Mouse (Mus musculus) c-Kit-positive CD71-positive TER-119-positive erythroid progenitor cells, embryonic 14.5 days (primary cell): Measurements from ENCODE around the gene Agr2.

ENCODE experiments used
- DNase-seq: peaks from one replicate; pipeline ENCODE4 v3.0.0-alpha.2; 2013; ENCODE audit warnings: low spot score

Agr2 gene

DNA sequence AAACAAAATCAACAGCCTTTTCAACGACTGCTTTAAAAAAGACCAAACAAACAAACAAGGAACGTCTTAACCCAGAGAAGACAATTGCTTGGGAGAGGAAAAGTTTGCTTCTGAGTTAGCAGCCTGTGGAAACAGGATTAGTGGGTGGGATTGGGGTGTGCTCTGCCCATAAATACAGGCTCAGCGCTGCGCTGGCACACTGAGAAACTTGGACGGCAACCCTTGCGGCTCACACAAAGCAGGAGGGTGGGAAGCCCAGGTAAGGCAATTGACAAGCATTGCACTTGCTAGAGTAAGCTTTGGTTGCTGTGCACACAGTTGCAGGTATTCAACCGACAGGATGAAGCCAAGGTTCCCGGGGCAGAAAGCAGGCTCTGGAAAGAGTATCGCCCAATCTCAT lies at the start of gene Agr2:
Agr2 (plus strand) TSS at position 197 of the 400 bp plus-strand sequence.
- DNase-seq: no peak

DNA sequence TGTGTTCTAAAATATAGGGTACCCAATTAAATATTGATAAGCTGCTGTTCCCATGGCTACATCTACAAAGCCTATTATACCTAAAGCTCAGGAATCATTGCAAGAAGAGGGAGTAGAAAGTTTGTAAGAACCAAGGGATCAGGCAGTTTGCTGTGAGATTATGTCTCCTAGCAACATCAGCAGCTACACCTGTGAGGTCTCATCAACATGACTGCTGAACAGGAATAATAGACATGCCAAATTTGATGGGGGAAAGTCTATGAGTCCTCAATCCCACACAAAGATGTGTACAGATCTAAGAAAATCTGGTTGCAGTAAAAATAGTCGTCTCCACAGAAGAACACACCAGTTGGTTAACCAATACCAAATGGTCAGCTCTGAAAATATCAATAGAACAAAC lies 41.0 kb upstream of the Agr2 start:
- no peak for DNase-seq

DNA sequence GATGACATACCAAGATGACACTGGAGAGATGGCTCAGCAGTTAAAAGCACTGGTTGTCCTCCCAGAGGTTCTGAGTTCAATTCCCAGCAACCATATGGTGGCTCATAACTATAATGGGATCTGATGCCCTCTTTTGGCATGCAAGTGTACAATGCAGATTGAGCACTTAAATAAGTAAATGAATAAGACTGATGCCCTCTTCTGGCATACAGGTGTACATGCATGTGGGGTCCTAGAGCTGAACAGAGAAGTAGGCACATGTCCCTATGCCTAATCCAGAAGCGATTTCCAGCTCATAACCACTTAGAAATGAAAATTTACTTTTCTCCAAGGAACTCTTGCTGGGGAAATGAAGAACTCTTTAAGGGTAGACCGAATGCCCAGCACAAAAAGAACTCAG lies 35.5 kb upstream of the Agr2 start:
- DNase-seq: no peak

DNA sequence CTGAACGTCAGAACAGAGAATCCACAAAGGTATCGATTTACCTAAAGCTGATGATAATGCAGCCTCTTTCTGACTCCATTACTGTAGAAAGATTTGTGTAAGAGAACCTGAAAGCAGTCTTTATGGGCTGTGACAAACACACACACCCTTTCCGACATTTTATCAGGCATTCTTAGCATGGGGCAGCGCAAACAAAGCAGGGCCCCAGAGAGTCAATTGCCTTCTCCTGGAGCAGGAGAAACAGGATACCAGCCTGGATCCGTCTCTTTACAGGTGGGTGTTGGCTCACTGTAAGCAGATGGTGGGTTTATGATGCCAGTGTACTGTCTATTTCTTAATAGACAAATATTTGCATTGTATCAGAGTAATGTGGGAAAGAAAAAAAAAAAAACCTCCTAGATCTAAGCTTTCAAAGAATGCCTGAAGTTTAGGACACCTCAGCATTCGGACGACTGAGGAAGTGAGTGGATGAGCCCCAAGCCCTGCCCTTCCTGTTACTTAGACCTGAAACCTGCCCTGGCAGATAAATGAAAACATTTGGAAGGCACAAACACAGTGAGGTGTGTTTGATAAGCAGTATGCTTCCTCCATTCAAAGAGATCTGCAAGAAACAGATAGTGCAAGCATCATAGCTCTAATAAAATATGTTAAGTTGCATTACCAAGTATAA lies 26.5 kb upstream of the Agr2 start:
- peak; percentile 27 for DNase-seq

DNA sequence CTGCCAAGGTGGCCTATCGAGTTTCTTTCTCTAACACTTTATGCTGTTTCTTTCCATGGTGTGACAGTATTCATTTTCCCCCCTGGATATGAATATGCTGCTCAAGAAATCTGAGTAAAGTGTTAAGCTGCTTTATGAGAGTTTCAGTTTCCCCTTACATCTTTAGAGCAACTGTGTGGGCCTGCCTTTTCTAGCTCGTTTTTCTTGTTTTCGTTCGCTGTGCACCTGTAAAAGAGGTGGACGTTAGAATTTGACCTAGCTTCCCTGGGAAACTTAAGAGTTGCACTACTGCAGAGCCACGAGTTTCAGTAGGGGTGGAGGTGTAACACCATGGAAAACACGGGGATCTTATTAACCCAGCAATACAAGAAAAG lies 26.0 kb upstream of the Agr2 start:
- DNase-seq: no peak

DNA sequence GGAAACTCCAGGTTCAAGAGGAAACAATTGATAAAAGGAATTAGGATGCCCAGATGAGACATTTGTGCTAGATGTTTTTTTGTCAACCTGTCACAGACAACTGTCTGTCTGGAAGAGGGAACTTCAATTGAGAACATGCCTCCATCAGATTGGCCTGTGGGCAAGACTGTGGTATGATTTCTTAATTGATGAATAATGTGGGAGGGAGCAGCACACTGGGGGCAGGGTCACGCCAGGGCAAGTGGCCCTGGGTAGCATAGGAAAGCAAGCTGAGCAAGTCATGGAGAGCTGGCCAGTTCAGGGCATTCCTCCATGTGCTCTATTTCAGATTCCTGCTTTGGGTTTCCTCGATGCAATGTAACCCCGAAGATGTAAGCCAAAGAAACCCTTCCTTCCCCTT lies 16.8 kb upstream of the Agr2 start:
- DNase-seq: no peak

DNA sequence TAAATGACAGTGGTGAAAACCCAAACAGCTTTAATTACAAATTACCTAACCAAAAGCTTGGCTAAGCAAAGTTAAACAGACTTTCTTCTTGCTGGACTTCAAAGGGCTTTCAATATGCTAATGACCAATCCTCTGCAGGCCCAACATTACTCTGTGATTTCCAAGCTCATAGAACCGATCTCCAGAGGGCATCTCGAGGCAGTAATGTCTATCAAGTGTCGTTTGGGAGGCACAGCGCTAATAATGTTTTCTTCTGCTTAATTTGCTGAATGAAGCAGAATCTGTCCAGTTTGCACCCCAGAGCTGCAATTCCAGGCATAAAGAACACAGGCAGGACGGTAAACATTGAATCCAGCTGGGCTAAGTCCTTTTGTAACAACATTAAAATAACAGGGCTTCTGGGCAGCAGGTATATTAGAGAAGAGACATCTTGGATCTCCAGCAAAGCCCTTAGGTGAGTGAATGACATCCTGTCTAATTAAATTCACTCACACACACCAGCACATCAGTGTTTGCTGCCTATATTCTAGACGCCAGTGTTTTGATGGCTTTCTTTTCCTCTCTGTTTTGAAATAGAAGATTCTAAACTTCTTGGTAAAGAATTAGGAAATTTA lies 15.0 kb upstream of the Agr2 start:
- DNase-seq: no peak

DNA sequence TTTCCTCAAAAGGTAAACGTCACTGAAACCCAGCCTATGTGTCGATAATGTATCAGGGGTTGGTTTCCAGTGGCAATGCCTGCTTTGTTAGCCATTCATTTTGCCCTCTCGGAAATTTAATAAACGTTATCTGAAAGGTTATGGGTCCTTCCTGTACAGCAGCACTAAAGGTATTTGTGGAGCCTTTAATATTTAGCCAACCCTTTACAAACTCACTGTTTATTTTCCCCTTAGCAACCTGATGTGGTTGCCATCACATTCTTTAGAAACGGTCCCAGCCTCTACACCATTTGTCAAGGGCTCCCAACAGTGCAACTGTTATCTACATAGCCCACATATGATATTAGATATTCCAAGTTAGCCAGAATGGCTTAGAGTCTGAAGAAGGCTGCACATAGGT lies 13.1 kb upstream of the Agr2 start:
- DNase-seq: no peak

DNA sequence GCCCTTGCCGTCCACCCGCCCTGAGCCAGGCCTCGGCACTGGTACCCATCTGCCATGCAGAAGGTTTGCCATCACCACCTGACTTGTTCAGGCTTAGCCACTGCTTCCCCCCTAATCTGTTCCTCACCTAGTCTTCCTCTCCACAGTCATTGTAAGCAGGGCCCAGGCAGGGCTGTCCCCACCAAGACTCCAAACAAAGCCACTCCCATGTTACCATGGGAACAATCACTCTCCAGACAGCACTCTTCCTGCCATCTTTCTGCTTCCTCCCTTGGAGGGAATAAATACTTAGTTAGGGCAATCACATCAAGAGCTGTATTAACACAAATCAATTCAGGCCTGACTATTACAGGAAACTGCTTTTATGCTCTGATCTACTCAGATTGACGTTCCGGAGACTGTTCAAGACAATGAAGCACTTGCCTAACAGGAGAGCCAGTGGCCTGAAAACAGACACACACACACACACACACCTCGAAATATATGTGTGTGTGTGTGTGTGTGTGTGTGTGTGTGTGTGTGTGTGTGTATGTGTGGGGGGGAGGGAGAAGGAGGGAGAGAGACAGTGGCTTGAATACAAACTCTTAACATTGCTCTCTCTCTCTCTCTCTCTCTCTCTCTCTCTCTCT lies 10.9 kb upstream of the Agr2 start:
- DNase-seq: peak; percentile 48

DNA sequence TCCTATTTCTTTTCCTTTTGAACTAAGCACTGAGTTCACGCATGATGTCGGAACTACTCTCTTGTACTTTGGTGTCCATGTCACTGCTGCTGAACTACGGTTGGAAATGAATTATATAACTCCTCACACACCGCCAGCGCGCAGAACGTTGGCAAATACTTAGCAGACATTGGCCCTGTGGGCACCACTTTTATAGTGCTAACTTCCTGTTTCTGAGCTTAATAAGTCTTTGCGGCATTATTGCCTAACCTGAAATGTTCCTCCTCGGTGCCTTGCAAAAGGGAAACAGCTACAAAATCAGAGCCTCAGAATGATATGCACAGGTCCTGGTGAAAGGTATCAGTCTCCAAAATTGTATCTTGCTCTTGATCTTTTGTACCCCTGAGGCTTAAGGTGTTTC lies 9.2 kb upstream of the Agr2 start:
- DNase-seq: no peak

DNA sequence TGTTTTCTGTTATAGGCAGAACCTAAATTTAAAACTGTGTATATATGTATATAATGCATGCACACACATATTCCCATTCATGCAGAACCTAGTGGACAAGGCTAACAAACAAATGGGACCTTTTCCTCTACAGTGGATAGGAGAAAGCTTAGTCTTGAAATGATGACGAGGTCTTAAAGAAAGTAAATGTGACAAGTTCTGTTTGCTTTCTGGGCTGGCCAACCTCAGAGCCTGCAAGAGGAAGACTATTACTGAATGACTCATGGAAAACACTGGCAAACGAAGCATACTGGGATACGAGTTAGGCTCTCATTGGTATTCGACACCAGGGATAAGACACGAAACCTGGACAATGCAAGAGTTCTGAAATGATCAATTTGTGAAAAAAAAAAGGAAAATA lies 8.0 kb upstream of the Agr2 start:
- DNase-seq: no peak

DNA sequence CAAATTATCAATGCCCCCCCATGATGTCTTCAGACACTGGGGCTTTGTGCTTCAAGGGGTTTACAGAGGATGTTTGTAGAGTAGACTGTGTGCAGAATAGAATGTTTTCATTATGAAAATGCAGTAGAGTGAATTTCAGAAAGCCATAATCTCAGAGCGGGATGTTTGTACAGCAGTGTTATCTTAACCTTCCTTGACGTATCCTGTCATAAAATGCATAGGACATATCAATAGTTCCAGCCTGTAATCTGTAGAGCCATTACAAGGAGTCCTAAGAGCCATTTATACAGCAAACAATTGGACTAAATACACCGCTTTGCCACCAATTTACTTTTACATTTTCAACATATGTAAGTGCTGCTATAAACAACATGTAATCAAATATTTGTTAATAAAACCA lies 876 bp downstream of the Agr2 start:
- no peak for DNase-seq

DNA sequence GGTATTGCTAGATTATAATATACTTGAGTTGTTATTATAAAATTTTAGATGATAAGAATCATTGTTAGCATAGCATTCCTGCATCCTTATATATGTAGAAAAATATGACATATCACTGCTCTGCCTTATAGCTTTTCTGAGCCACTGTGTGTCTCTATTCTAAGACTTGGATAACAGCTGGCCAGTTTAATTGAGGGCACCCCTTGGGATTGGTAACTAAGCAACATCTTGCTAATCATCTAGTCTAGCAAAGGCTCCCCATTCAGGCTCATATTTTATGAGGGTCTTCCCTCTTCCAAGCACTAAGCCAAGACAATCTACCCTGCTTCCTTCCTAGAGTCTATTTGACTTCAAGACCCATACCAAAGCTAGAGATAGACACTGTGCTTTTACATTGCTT lies 1.4 kb downstream of the Agr2 start:
- no peak for DNase-seq

DNA sequence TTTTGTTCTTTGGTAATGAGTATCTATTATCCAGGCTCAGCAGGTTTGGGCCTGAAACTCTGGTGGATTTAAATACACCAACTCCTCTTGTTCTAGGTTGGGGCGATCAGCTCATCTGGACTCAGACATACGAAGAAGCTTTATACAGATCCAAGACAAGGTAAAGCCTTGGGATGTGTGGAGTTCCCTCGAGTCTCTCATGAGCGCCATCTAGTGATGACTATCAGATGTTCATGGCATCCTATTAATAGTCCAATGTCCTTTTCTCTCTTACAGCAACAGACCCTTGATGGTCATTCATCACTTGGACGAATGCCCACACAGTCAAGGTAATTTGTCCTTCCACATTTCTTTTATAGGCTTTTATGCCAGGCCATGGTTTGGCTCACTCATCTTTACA lies 3.1 kb downstream of the Agr2 start:
- DNase-seq: peak; percentile 31

DNA sequence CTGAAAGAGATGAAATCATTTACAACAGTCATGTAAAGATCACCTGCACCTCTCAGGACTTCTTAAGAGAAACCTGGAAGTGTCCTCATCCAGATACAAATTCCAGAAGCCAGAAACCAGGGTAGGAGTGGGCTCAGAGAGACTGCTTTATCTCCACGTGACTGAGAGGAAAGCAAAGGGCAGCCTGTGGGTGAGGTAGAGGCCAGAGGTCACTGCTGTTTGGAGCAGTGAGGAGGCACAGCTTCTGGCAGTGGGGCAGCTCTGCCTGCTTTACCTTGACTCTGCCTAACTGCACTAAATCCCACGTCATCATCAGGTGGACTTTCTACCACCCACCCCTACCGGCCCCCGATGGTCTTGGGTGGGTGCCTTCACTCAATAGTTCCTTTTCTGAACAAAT lies 12.0 kb downstream of the Agr2 start:
- no peak for DNase-seq

DNA sequence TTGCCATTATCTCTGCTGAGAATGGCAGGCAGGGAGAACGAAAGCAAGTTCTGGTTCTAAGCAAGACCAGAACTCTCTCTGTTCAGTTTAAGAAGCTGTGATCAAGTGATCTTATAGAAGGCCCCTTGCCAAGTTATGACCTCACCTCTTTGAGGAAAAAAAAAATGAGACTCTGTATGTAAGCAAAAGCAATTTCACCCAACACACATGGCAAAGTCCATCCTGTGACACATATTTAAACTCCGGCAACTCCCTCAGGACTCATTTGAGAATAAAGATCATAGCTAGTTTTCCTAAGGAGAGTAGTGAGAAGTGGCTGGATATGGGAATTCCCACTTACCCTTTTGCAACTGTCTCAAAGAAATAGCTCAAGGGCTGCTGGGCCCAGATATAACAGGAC lies 14.9 kb downstream of the Agr2 start:
- DNase-seq: no peak

DNA sequence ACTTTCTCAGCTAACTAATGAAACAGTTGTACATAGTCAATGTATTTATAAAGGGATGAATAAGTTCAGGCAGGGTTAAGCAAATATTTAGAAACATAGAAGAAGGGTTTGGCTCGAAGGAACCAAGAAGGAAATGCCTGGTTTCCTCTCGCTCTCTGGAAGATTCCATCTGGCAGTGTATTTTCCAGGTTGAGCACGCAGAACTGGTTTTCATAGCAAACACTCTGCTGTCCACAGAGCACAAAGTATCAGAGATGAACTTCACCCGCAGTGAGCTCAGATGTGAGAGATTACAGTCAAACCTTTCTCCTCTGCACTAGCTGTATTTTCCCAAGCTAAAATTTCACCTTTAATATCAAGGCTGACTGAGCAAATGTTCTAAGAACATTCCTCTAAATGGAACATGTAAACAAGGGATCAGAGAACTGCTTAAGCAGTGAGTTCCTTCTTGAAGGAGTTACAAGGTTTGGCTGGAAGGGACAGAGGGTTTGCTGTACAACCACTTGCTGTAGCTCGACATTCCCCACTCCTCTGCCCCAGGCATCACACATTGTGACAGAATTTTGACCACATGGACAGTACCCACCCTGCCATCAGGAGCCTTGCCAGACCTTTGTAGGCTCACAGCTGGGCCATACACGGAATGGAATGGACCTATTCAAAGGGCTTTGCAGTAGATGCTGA lies 15.8 kb downstream of the Agr2 start:
- DNase-seq: no peak

DNA sequence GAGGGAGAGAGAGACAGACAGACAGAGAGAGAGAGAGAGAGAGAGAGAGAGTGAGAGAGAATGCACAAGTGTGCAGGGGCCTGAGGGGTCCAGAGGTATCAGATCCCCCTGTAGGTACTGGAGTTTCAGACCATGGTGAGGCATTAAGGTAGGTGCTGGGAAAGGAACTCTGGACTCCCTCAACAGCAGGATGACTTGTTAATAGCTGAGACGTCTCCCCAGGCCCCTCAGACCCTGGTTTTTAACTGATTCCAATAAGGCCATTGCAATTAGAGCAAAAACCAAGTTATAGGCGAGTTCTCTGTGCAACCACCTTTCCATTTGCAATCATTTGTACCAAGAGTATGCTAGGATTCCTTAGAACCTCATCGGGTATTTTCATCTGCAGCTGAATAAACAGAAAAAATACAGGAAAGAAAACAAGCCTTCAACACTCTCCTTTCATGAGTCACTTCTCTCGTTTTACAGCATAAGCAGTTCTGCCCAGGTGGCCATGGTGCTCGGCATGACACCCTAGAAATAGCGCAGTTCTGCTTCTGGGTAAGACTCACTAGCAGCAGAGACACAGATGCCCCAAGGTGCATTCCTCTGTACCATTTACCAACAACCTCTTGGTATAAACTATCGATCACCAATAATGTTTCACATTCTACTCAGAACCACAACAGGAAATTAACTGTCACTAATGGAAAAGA lies 20.7 kb downstream of the Agr2 start:
- DNase-seq: no peak

DNA sequence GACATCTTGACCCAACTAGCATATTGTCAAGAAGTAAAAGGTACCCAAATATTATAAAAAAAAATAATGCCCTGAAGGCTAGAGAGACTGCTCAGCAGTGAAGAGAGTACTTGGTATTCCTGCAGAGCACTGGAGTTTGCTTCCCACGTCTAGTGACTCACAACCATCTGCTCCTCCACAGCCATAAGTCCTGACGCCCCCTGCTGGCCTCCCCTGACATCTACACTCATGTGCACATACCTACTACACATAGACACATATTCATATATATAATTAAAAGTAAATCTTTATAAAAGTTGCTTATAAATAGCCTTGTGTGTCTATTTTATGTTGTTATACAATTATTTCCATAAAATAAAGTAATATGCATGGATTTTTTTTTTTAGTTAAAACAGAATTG lies 25.1 kb downstream of the Agr2 start:
- no peak for DNase-seq

DNA sequence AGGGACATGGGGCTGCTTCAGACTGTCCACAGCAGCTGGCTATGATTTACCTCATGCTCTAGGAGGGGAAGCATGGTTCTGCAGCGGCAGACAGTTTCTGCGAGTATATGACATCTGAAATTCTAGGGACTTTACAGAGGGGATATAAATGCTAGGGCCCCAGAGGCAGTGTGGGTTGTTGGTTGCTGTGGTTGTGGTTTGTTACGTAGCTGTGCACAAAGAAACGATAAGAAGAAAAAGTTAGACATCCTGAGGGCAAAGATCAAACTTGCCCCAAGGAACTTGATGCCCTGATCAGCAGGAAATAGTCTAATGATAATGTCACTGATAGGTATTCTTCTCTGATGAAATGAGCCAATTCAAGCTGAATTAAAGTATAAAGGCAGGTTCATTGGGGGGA lies 26.9 kb downstream of the Agr2 start:
- no peak for DNase-seq

DNA sequence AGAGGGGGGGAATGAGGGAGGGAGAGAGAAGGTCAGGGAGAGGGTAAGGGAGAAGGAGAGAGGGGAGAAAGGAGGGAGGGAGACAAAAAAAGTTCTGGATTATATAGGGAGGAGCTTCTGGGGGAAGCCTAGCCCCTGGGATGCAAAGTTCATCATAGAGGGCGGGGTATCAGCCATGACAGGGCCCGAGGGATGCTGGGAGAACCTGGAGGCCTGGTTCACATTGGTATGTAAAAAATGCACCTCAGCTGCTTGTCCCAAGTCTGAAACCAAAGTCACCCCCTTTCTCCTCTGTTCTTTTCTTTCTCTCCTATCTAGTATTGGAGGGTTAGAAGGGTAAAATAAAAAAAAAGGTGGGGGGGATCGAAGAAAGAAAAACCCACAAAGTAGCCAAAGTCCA lies 27.4 kb downstream of the Agr2 start:
- DNase-seq: no peak

DNA sequence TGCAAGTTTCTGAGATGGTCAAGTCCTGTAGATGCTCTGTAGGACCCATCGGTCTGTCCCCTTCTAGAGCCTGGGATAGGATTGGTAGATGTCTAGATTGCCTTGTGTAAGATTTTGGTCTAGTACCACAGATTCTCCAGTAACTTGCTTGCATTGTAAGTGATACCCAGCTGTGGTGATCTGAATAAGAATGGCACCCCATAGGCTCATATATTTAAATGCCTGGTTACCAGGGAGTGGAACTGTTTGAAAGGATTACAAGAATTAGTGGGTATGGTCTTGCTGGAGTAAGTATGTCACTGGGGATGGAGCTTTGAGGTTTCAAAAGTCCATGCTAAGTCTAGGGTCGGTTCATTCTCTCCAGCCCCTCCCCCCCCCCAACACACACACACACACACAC lies 28.0 kb downstream of the Agr2 start:
- no peak for DNase-seq

DNA sequence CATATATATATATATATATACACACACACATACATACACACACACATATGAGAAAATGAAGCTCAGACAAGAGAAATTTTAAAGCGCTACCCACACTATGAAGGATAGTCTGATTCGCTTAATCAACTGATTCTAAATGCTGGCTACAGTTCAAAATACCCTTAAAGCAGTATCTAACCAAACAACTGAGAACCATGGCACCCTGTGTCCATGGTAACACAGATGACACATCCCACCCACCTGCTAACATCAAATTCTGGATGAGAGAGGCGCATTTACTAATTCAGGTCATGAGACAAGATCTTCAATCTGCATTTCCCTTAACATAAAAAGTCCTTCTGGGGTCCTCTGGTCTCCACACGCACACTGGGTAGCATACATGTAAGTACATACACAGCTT lies 33.4 kb downstream of the Agr2 start:
- DNase-seq: no peak
